Mouse (Mus musculus) spleen, adult 18-20 months (tissue): Measurements from ENCODE around the gene Olfr1451.
"Not testable (repeated sequence)": the region's sequence is repeated elsewhere in the genome, so short reads cannot be mapped to it uniquely, and the experiment has no call there.

Source experiments
- DNase-seq, 2 experiments: peaks; one replicate each; pipeline ENCODE4 v3.0.0; 2022; ENCODE audit warnings: mixed read lengths in 2 of 2

Gene Olfr1451

GRCm38 (mm10) chr19:12994714-12995113 is at the start of gene Olfr1451:
Gene Olfr1451 (plus strand): TSS chr19:12995014.
- no peak for DNase-seq

- no peak for DNase-seq
Measured at GRCm38 (mm10) chr19:12949958-12950357, 44.9 kb upstream of the Olfr1451 start, which contains the start of gene Olfr1450. Gene Olfr1450 (plus strand): TSS chr19:12950258.

GRCm38 (mm10) chr19:12970082-12970481 is 24.7 kb upstream of the Olfr1451 start:
- not testable (repeated sequence) for DNase-seq

GRCm38 (mm10) chr19:12992316-12992715 is 2.5 kb upstream of the Olfr1451 start:
- not testable (repeated sequence) for DNase-seq

GRCm38 (mm10) chr19:13028227-13028626 is 33.4 kb downstream of the Olfr1451 start, which contains the start of gene Olfr1453:
Gene Olfr1453 (minus strand): TSS chr19:13028327.
- no peak for DNase-seq
